Mouse (Mus musculus) small intestine, adult 2 months (tissue): Measurements from ENCODE around the gene Gabpb1. TPM values are rescaled to one million over a fixed set of nuclear protein-coding genes. Genes with fewer than 3 reads are reported as not detected.

Experiments
- H3K27ac ChIP-seq: fragments of 200-500 bp; 2 replicates; pipeline ENCODE4 v1.5.1; 2012; ENCODE audit warnings: low read depth, low read length, control low read depth, inconsistent platforms; ENCODE audit not compliant: insufficient read depth
- H3K27me3 ChIP-seq: fragments of 200-500 bp; 2 replicates; pipeline ENCODE4 v1.6.1; 2012; ENCODE audit warnings: mild to moderate bottlenecking, moderate library complexity, low read length, inconsistent platforms; ENCODE audit not compliant: control insufficient read depth, insufficient read depth
- H3K36me3 ChIP-seq: fragments of 200-500 bp; 2 replicates; pipeline ENCODE4 v1.6.1; 2012; ENCODE audit warnings: mild to moderate bottlenecking, low read length, control low read depth, inconsistent platforms; ENCODE audit not compliant: control insufficient read depth, insufficient read depth
- H3K4me1 ChIP-seq: fragments of 200-500 bp; 2 replicates; pipeline ENCODE4 v1.6.1; 2012; ENCODE audit warnings: low read length, inconsistent platforms, mixed read lengths; ENCODE audit not compliant: control insufficient read depth, insufficient read depth, insufficient read length
- H3K4me3 ChIP-seq: fragments of 200-500 bp; 2 replicates; pipeline ENCODE4 v1.5.1; 2012; ENCODE audit warnings: low read depth, mild to moderate bottlenecking, control low read depth, inconsistent platforms, low read length, moderate library complexity
- CTCF ChIP-seq: fragments of 200-500 bp; IDR thresholded peaks from 2 replicates; pipeline ENCODE4 v1.5.1; 2012; ENCODE audit warnings: low read depth, mild to moderate bottlenecking, control low read depth, inconsistent platforms, low read length, moderate library complexity, mixed read lengths; ENCODE audit not compliant: insufficient replicate concordance, insufficient read length; ENCODE audit errors: extremely low read depth
- POLR2A ChIP-seq: fragments of 200-500 bp; IDR thresholded peaks from 2 replicates; pipeline ENCODE4 v1.6.1; 2012; ENCODE audit warnings: low read depth, mild to moderate bottlenecking, control low read depth, inconsistent platforms, low read length, moderate library complexity
- WGBS: fragments of 180-500 bp; shearing (Covaris S2); methylation state at CpG from one replicate; pipeline ENCODE4 v1.1.7; 2018; 5-methylcytosine and 5-hydroxymethylcytosine counted together
- polyA plus RNA-seq: library from polyadenylated mRNA; depleted of rRNA; stranded (reverse); fragments of >200 nt; gene quantifications from 2 replicates; pipeline ENCODE4 v1.2.3, GENCODE M21; 2012; rRNA removed

The Gabpb1 gene
- polyA plus RNA-seq, 1 experiment, result 5.0 TPM

GRCm38 (mm10) chr2:126591304-126591703 lies 84.8 kb downstream of the Gabpb1 start:
- H3K4me3 ChIP-seq, result no peak overlapping the region

GRCm38 (mm10) chr2:126587468-126587867 lies 88.7 kb downstream of the Gabpb1 start:
- Histone ChIP-seq H3K4me1 (no peaks in the 10 kb centered on the region), H3K27ac (no peak overlapping the region), H3K4me3 (no peak overlapping the region), H3K36me3 (peaks cover 32% of the 10 kb centered on the region), H3K27me3 (no peaks in the 10 kb centered on the region)
- WGBS, result 83% methylated on average over 3 of the region's 3 CpGs
- TF ChIP-seq POLR2A (no peak), CTCF (no peak)

More at GRCm38 (mm10) chr2:126591304-126591703, 84.8 kb downstream of the Gabpb1 start:
- H3K4me1 ChIP-seq, result no peaks in the 10 kb centered on the region
- peaks cover 16% of the 10 kb centered on the region for H3K36me3 ChIP-seq
- no peaks in the 10 kb centered on the region for H3K27me3 ChIP-seq
- WGBS, result 88% methylated on average over 4 of the region's 4 CpGs
- no peak for TF ChIP-seq POLR2A
- TF ChIP-seq CTCF, result no peak
- no peak overlapping the region for H3K27ac ChIP-seq

GRCm38 (mm10) chr2:126584621-126585369 lies 91.3 kb downstream of the Gabpb1 start:
- Histone ChIP-seq H3K4me3 (no peak overlapping the region), H3K36me3 (peaks cover 36% of the 10 kb centered on the region), H3K27me3 (no peaks in the 10 kb centered on the region), H3K27ac (no peak overlapping the region), H3K4me1 (no peaks in the 10 kb centered on the region)
- 82% methylated on average over 8 of the region's 8 CpGs for WGBS
- no peak for TF ChIP-seq CTCF
- no peak for TF ChIP-seq POLR2A

- Histone ChIP-seq H3K4me3 (no peak overlapping the region), H3K4me1 (no peaks in the 10 kb centered on the region), H3K27ac (no peak overlapping the region), H3K27me3 (no peaks in the 10 kb centered on the region), H3K36me3 (peaks cover 39% of the 10 kb centered on the region)
- 73% methylated on average over 6 of the region's 6 CpGs for WGBS
- no peak for TF ChIP-seq CTCF
- TF ChIP-seq POLR2A, result no peak
Measured at GRCm38 (mm10) chr2:126583960-126584359, 92.2 kb downstream of the Gabpb1 start.

GRCm38 (mm10) chr2:126579282-126579681 lies 96.9 kb downstream of the Gabpb1 start:
- no peak overlapping the region for H3K4me3 ChIP-seq
- TF ChIP-seq POLR2A (no peak), CTCF (no peak)
- H3K27ac ChIP-seq, result no peak overlapping the region
- peaks cover 20% of the 10 kb centered on the region for H3K36me3 ChIP-seq
- 88% methylated on average over 1 of the region's 1 CpGs for WGBS
- H3K27me3 ChIP-seq, result no peaks in the 10 kb centered on the region
- H3K4me1 ChIP-seq, result peaks cover 4% of the 10 kb centered on the region; the same call in 1 of the 2 replicates

Other genes starting within 250 kb of the Gabpb1 start
- gene Atp8b4, start 175.7 kb downstream of the Gabpb1 start, polyA plus RNA-seq, result 0.04 and 0.09 TPM in 2 replicates
- 72.1 and 80.3 TPM in 2 replicates for gene Slc27a2, start 123.9 kb downstream of the Gabpb1 start, polyA plus RNA-seq
- 1.0 and 1.2 TPM in 2 replicates for gene Hdc, start 57.0 kb downstream of the Gabpb1 start, polyA plus RNA-seq
- 3.6 and 7.5 TPM in 2 replicates for gene Usp8, start 31.0 kb upstream of the Gabpb1 start, polyA plus RNA-seq
- 0.23 and 0.52 TPM in 2 replicates for gene Usp50, start 107.1 kb upstream of the Gabpb1 start, polyA plus RNA-seq
- gene Trpm7, start 199.9 kb upstream of the Gabpb1 start, polyA plus RNA-seq, result 0.74 and 1.3 TPM in 2 replicates